Mouse (Mus musculus) cerebellum, postnatal 10 days (tissue): ENCODE data around the gene Dscam.
A peak's percentile ranks its signal among the peaks of the same experiment; 100 is the strongest.

ENCODE experiments used
- DNase-seq, 2 experiments: peaks; one replicate each; pipeline ENCODE4 v3.0.0; 2021; ENCODE audit warnings: mixed read lengths in 2 of 2

Gene Dscam

GRCm38 (mm10) chr16:96700551-96700950 lies 470.0 kb downstream of the Dscam start:
- peak; percentile 25 to 38 for DNase-seq

- DNase-seq, result no peak
Measured at GRCm38 (mm10) chr16:96695882-96696281, 474.7 kb downstream of the Dscam start.

- no peak for DNase-seq
Measured at GRCm38 (mm10) chr16:96691576-96691975, 479.0 kb downstream of the Dscam start.

- DNase-seq, result no peak
Measured at GRCm38 (mm10) chr16:96690052-96690451, 480.5 kb downstream of the Dscam start.

GRCm38 (mm10) chr16:96689419-96689818 lies 481.1 kb downstream of the Dscam start:
- no peak for DNase-seq

- DNase-seq, result no peak
Measured at GRCm38 (mm10) chr16:96685065-96685464, 485.5 kb downstream of the Dscam start.

GRCm38 (mm10) chr16:96684581-96684980 lies 486.0 kb downstream of the Dscam start:
- peak; percentile 87 to 92 for DNase-seq

- DNase-seq, result no peak
Measured at GRCm38 (mm10) chr16:96682289-96682972, 488.1 kb downstream of the Dscam start.

GRCm38 (mm10) chr16:96679981-96680380 lies 490.6 kb downstream of the Dscam start:
- no peak for DNase-seq

GRCm38 (mm10) chr16:96677471-96677870 lies 493.1 kb downstream of the Dscam start:
- DNase-seq, result peak in 1 of 2 experiments; percentile 33

- no peak for DNase-seq
Measured at GRCm38 (mm10) chr16:96676663-96677062, 493.9 kb downstream of the Dscam start.

GRCm38 (mm10) chr16:96673191-96673847 lies 497.2 kb downstream of the Dscam start:
- DNase-seq, result peak in 1 of 2 experiments; percentile 32

GRCm38 (mm10) chr16:96671603-96672374 lies 498.8 kb downstream of the Dscam start:
- DNase-seq, result peak; percentile 65 to 75

- peak; percentile 66 to 79 for DNase-seq
Measured at GRCm38 (mm10) chr16:96669706-96670105, 500.8 kb downstream of the Dscam start.

- no peak for DNase-seq
Measured at GRCm38 (mm10) chr16:96668478-96668877, 502.1 kb downstream of the Dscam start.

GRCm38 (mm10) chr16:96661073-96661472 lies 509.5 kb downstream of the Dscam start:
- no peak for DNase-seq

GRCm38 (mm10) chr16:96659275-96659674 lies 511.3 kb downstream of the Dscam start:
- DNase-seq, result no peak

- DNase-seq, result no peak
Measured at GRCm38 (mm10) chr16:96655548-96655947, 515.0 kb downstream of the Dscam start.

GRCm38 (mm10) chr16:96654054-96654453 lies 516.5 kb downstream of the Dscam start:
- DNase-seq, result no peak

GRCm38 (mm10) chr16:96651444-96651843 lies 519.1 kb downstream of the Dscam start:
- DNase-seq, result no peak

- DNase-seq, result no peak
Measured at GRCm38 (mm10) chr16:96640101-96640500, 530.5 kb downstream of the Dscam start.

- DNase-seq, result peak; percentile 60 to 67
Measured at GRCm38 (mm10) chr16:96635916-96636315, 534.6 kb downstream of the Dscam start.

GRCm38 (mm10) chr16:96634791-96635143 lies 535.8 kb downstream of the Dscam start:
- DNase-seq, result no peak
